Mouse (Mus musculus) bone marrow, adult 2 months (tissue): ENCODE measurements at regions not wholly inside any gene's neighbourhood (a gene's known extent, or its start where the extent isn't known, plus 50 kb on each side); places are given as distances from the start of the nearest gene placed in this dataset.

Source experiments
- CTCF ChIP-seq: fragments of 200-500 bp; IDR thresholded peaks from 2 replicates; pipeline ENCODE4 v1.5.1; 2011; ENCODE audit warnings: low read length, control low read depth; ENCODE audit not compliant: control insufficient read depth, insufficient read depth
- POLR2A ChIP-seq: fragments of 200-500 bp; IDR thresholded peaks from 2 replicates; pipeline ENCODE4 v1.6.1; 2011; ENCODE audit warnings: low read depth, mild to moderate bottlenecking, control low read depth, low read length, borderline replicate concordance; ENCODE audit not compliant: control insufficient read depth

GRCm38 (mm10) chr10:111914231-111914630 lies 58.2 kb upstream of the Krr1 start:
- TF ChIP-seq CTCF (no peak), POLR2A (no peak)
